Mouse (Mus musculus): ENCODE data around the gene Spc25. TPM values are rescaled to one million over a fixed set of nuclear protein-coding genes. Genes with fewer than 3 reads are reported as not detected.

Gene Spc25
- polyA plus RNA-seq, 1 experiment from 2014 or later = 189 TPM

- 91% methylated on average over 7 of the region's 7 CpGs for WGBS
- no peaks in the 10 kb centered on the region for H3K9me3 ChIP-seq
- no peak overlapping the region for H3K4me3 ChIP-seq
- H3K36me3 ChIP-seq (replicated peaks) = no peaks in the 10 kb centered on the region
- no peak overlapping the region for H3K27ac ChIP-seq (replicated peaks)
- no peaks in the 10 kb centered on the region for H3K27me3 ChIP-seq (replicated peaks; ENCODE audit: low read depth, poor library complexity, severe bottlenecking)
- no peak for DNase-seq (ENCODE audit: low spot score)
- no peaks in the 10 kb centered on the region for H3K4me1 ChIP-seq
Observed at GRCm38 (mm10) chr2:69215242-69215641, 9.2 kb upstream of the Spc25 start.

GRCm38 (mm10) chr2:69212652-69213051 lies 6.7 kb upstream of the Spc25 start:
- DNase-seq (ENCODE audit: low spot score) = no peak
- 76% methylated on average over 10 of the region's 10 CpGs for WGBS
- H3K4me1 ChIP-seq = no peaks in the 10 kb centered on the region
- H3K4me3 ChIP-seq = no peak overlapping the region
- no peak overlapping the region for H3K27ac ChIP-seq (replicated peaks)
- no peaks in the 10 kb centered on the region for H3K36me3 ChIP-seq (replicated peaks)
- no peaks in the 10 kb centered on the region for H3K27me3 ChIP-seq (replicated peaks; ENCODE audit: low read depth, poor library complexity, severe bottlenecking)
- no peaks in the 10 kb centered on the region for H3K9me3 ChIP-seq

- 83% methylated on average over 7 of the region's 7 CpGs for WGBS
- no peak within 1 kb of the TSS for H3K4me3 ChIP-seq
- no peaks in the 10 kb centered on the region for H3K36me3 ChIP-seq (replicated peaks)
- no peaks in the 10 kb centered on the region for H3K9me3 ChIP-seq
- no peaks in the 10 kb centered on the region for H3K27me3 ChIP-seq (replicated peaks; ENCODE audit: low read depth, poor library complexity, severe bottlenecking)
- no peak for DNase-seq (ENCODE audit: low spot score)
- H3K4me1 ChIP-seq = no peaks in the 10 kb centered on the region
- H3K27ac ChIP-seq (replicated peaks) = no peak within 1 kb of the TSS
Observed at GRCm38 (mm10) chr2:69210773-69211172, 4.8 kb upstream of the Spc25 start, which contains the start of gene G6pc2. Gene G6pc2 (plus strand): TSS chr2:69211073.

GRCm38 (mm10) chr2:69209684-69210083 lies 3.7 kb upstream of the Spc25 start:
- Histone ChIP-seq H3K9me3 (no peaks in the 10 kb centered on the region), H3K4me1 (peaks cover 7% of the 10 kb centered on the region), H3K27me3 (replicated peaks; ENCODE audit: low read depth, poor library complexity, severe bottlenecking) (no peaks in the 10 kb centered on the region), H3K4me3 (no peak overlapping the region), H3K36me3 (replicated peaks) (no peaks in the 10 kb centered on the region), H3K27ac (replicated peaks) (no peak overlapping the region)
- no peak for DNase-seq (ENCODE audit: low spot score)
- 84% methylated on average over 3 of the region's 3 CpGs for WGBS

- peak overlapping the region; percentile 86 for H3K4me3 ChIP-seq
- peaks cover 19% of the 10 kb centered on the region for H3K36me3 ChIP-seq (replicated peaks)
- WGBS = 30% methylated on average over 7 of the region's 7 CpGs
- peaks cover 11% of the 10 kb centered on the region for H3K4me1 ChIP-seq
- peak; percentile 17 for DNase-seq (ENCODE audit: low spot score)
- no peaks in the 10 kb centered on the region for H3K27me3 ChIP-seq (replicated peaks; ENCODE audit: low read depth, poor library complexity, severe bottlenecking)
- H3K9me3 ChIP-seq = no peaks in the 10 kb centered on the region
- no peak overlapping the region; the same call in 1 of the 2 replicates for H3K27ac ChIP-seq (replicated peaks)
Observed at GRCm38 (mm10) chr2:69206523-69206922, 529 bp upstream of the Spc25 start.

GRCm38 (mm10) chr2:69205185-69205584 lies 809 bp downstream of the Spc25 start:
- H3K4me3 ChIP-seq = peak overlapping the region; percentile 86
- H3K36me3 ChIP-seq (replicated peaks) = peaks cover 31% of the 10 kb centered on the region
- 28% methylated on average over 6 of the region's 6 CpGs for WGBS
- peak overlapping the region; percentile 96 for H3K27ac ChIP-seq (replicated peaks)
- peaks cover 11% of the 10 kb centered on the region for H3K4me1 ChIP-seq
- no peak for DNase-seq (ENCODE audit: low spot score)
- H3K27me3 ChIP-seq (replicated peaks; ENCODE audit: low read depth, poor library complexity, severe bottlenecking) = no peaks in the 10 kb centered on the region
- no peaks in the 10 kb centered on the region for H3K9me3 ChIP-seq

GRCm38 (mm10) chr2:69193555-69193954 lies 12.4 kb downstream of the Spc25 start:
- Histone ChIP-seq H3K36me3 (replicated peaks) (peaks cover 62% of the 10 kb centered on the region), H3K9me3 (no peaks in the 10 kb centered on the region), H3K4me3 (no peak overlapping the region), H3K27me3 (replicated peaks; ENCODE audit: low read depth, poor library complexity, severe bottlenecking) (no peaks in the 10 kb centered on the region), H3K27ac (replicated peaks) (no peak overlapping the region), H3K4me1 (no peaks in the 10 kb centered on the region)
- 91% methylated on average over 5 of the region's 5 CpGs for WGBS
- DNase-seq (ENCODE audit: low spot score) = no peak

- Histone ChIP-seq H3K4me1 (no peaks in the 10 kb centered on the region), H3K27ac (replicated peaks) (no peak overlapping the region), H3K27me3 (replicated peaks; ENCODE audit: low read depth, poor library complexity, severe bottlenecking) (no peaks in the 10 kb centered on the region), H3K4me3 (no peak overlapping the region), H3K36me3 (replicated peaks) (peaks cover 47% of the 10 kb centered on the region), H3K9me3 (no peaks in the 10 kb centered on the region)
- no peak for DNase-seq (ENCODE audit: low spot score)
- WGBS = 91% methylated on average over 5 of the region's 5 CpGs
Observed at GRCm38 (mm10) chr2:69191059-69191458, 14.9 kb downstream of the Spc25 start.

- peaks cover 30% of the 10 kb centered on the region for H3K36me3 ChIP-seq (replicated peaks)
- no peak overlapping the region for H3K4me3 ChIP-seq
- WGBS = 76% methylated on average over 4 of the region's 4 CpGs
- no peaks in the 10 kb centered on the region for H3K9me3 ChIP-seq
- H3K4me1 ChIP-seq = no peaks in the 10 kb centered on the region
- DNase-seq (ENCODE audit: low spot score) = no peak
- H3K27me3 ChIP-seq (replicated peaks; ENCODE audit: low read depth, poor library complexity, severe bottlenecking) = no peaks in the 10 kb centered on the region
- H3K27ac ChIP-seq (replicated peaks) = no peak overlapping the region
Observed at GRCm38 (mm10) chr2:69189222-69189621, 16.8 kb downstream of the Spc25 start.

GRCm38 (mm10) chr2:69188732-69189131 lies 17.3 kb downstream of the Spc25 start:
- Histone ChIP-seq H3K27me3 (replicated peaks; ENCODE audit: low read depth, poor library complexity, severe bottlenecking) (no peaks in the 10 kb centered on the region), H3K9me3 (no peaks in the 10 kb centered on the region), H3K27ac (replicated peaks) (no peak overlapping the region), H3K36me3 (replicated peaks) (peaks cover 25% of the 10 kb centered on the region), H3K4me1 (no peaks in the 10 kb centered on the region), H3K4me3 (no peak overlapping the region)
- no peak for DNase-seq (ENCODE audit: low spot score)
- WGBS = 92% methylated on average over 6 of the region's 6 CpGs

- WGBS = 85% methylated on average over 2 of the region's 2 CpGs
- Histone ChIP-seq H3K9me3 (no peaks in the 10 kb centered on the region), H3K36me3 (replicated peaks) (peaks cover 18% of the 10 kb centered on the region), H3K27me3 (replicated peaks; ENCODE audit: low read depth, poor library complexity, severe bottlenecking) (no peaks in the 10 kb centered on the region), H3K4me3 (no peak overlapping the region), H3K4me1 (no peaks in the 10 kb centered on the region), H3K27ac (replicated peaks) (no peak overlapping the region; the same call in 1 of the 2 replicates)
- no peak for DNase-seq (ENCODE audit: low spot score)
Observed at GRCm38 (mm10) chr2:69187990-69188389, 18.0 kb downstream of the Spc25 start.

- Histone ChIP-seq H3K9me3 (no peaks in the 10 kb centered on the region), H3K4me3 (no peak overlapping the region), H3K36me3 (replicated peaks) (no peaks in the 10 kb centered on the region), H3K4me1 (no peaks in the 10 kb centered on the region), H3K27ac (replicated peaks) (no peak overlapping the region), H3K27me3 (replicated peaks; ENCODE audit: low read depth, poor library complexity, severe bottlenecking) (no peaks in the 10 kb centered on the region)
- no peak for DNase-seq (ENCODE audit: low spot score)
- 95% methylated on average over 4 of the region's 4 CpGs for WGBS
Observed at GRCm38 (mm10) chr2:69179721-69180120, 26.3 kb downstream of the Spc25 start.

- Histone ChIP-seq H3K9me3 (no peaks in the 10 kb centered on the region), H3K36me3 (replicated peaks) (no peaks in the 10 kb centered on the region), H3K4me1 (no peaks in the 10 kb centered on the region), H3K27me3 (replicated peaks; ENCODE audit: low read depth, poor library complexity, severe bottlenecking) (no peaks in the 10 kb centered on the region), H3K27ac (replicated peaks) (no peak overlapping the region), H3K4me3 (no peak overlapping the region)
- DNase-seq (ENCODE audit: low spot score) = no peak
- 85% methylated on average over 5 of the region's 5 CpGs for WGBS
Observed at GRCm38 (mm10) chr2:69175296-69175695, 30.7 kb downstream of the Spc25 start.

Data from embryonic facial prominence, embryonic 10.5 days (tissue).